8 mouse cellular contexts compared by ENCODE assay signal in genomic region chr11:117618214-117618613, GRCm38 (mm10). TPM values are rescaled to one million over a fixed set of nuclear protein-coding genes. Genes with fewer than 3 reads are reported as not detected.
A peak's percentile ranks its signal among the peaks of the same experiment; 100 is the strongest.
DNase-seq lines count a peak whose midpoint lies in the region; ATAC-seq lines count a peak whose summit lies in the region.

No protein-coding gene starts in this region.

- no peak overlapping the region for H3K4me3 ChIP-seq in limb, embryonic 12.5 days (replicated peaks)
- peak overlapping the region; percentile 17; the same call in 1 of the 2 replicates for H3K4me3 ChIP-seq in stomach, embryonic 16.5 days (replicated peaks; ENCODE audit: low read length)

- no peak overlapping the region for H3K9ac ChIP-seq in limb, embryonic 12.5 days (replicated peaks)
- peak overlapping the region; percentile 21; the same call in 1 of the 2 replicates for H3K9ac ChIP-seq in stomach, embryonic 16.5 days (ENCODE audit: low read length)

- no peaks in the 10 kb centered on the region for H3K36me3 ChIP-seq in limb, embryonic 12.5 days
- no peaks in the 10 kb centered on the region for H3K36me3 ChIP-seq in stomach, embryonic 16.5 days (ENCODE audit: control insufficient read depth, insufficient read depth, low read length)

- WGBS in limb, embryonic 12.5 days, result 21% methylated on average over 3 of the region's 3 CpGs
- 11% methylated on average over 3 of the region's 3 CpGs for WGBS in stomach, embryonic 16.5 days

- no peaks in the 10 kb centered on the region for H3K9me3 ChIP-seq in limb, embryonic 12.5 days
- H3K9me3 ChIP-seq in stomach, embryonic 16.5 days (replicated peaks; ENCODE audit: control insufficient read depth, low read length), result no peaks in the 10 kb centered on the region

- peaks cover 44% of the 10 kb centered on the region for H3K27me3 ChIP-seq in limb, embryonic 12.5 days
- H3K27me3 ChIP-seq in stomach, embryonic 16.5 days (ENCODE audit: control insufficient read depth, insufficient read depth, low read length), result peaks cover 9% of the 10 kb centered on the region

- H3K4me2 ChIP-seq in limb, embryonic 12.5 days, result peak overlapping the region; percentile 45
- peak overlapping the region; percentile 51; the same call in 1 of the 2 replicates for H3K4me2 ChIP-seq in stomach, embryonic 16.5 days (ENCODE audit: low read depth, low read length)

- no peak for ATAC-seq in limb, embryonic 12.5 days (ENCODE audit: insufficient number of reproducible peaks, insufficient read depth, low FRiP score, low TSS enrichment, low read depth)
- peak; percentile 71; the same call in 1 of the 2 replicates for ATAC-seq in stomach, embryonic 16.5 days (ENCODE audit: insufficient read depth, low FRiP score)
- no peak for ATAC-seq in granulocyte monocyte progenitor cell, adult 5-6 weeks (replicated peaks; ENCODE audit: poor library complexity, severe bottlenecking)

- DNase-seq in embryo, embryonic 10.5 days (ENCODE audit: low spot score), result peak; percentile 63
- DNase-seq in embryo, embryonic 9.5 days (ENCODE audit: extremely low spot score), result no peak
- peak; percentile 67 for DNase-seq in lung, postnatal 36 days
- no peak for DNase-seq in lung, postnatal 14 days
- no peak for DNase-seq in cerebellum, postnatal 25 days

- H3K4me1 ChIP-seq in limb, embryonic 12.5 days (replicated peaks), result peaks cover 44% of the 10 kb centered on the region
- peaks cover 23% of the 10 kb centered on the region for H3K4me1 ChIP-seq in stomach, embryonic 16.5 days (ENCODE audit: control insufficient read depth, insufficient read depth, low read length)

- H3K27ac ChIP-seq in limb, embryonic 12.5 days, result peak overlapping the region; percentile 54
- peak overlapping the region; percentile 12 for H3K27ac ChIP-seq in stomach, embryonic 16.5 days (ENCODE audit: low read length)

RNA-seq across cellular contexts. Expression of gene Tnrc6c, which starts 35.9 kb away (rescaled TPM):
- polyA plus RNA-seq in limb, embryonic 12.5 days (2016; fragmentation: Nextera tagmentation; extraction: Ambion mirVana), result 20.0 and 22.6 TPM in 2 replicates
- polyA plus RNA-seq in stomach, embryonic 16.5 days (2015; fragmentation: Nextera tagmentation; extraction: Ambion mirVana), result 10.2 and 10.5 TPM in 2 replicates
- total RNA-seq in granulocyte monocyte progenitor cell, adult 5-6 weeks (2014; fragmentation: Nextera tagmentation), result 21.9 and 24.4 TPM in 2 replicates
- total RNA-seq in granulocyte monocyte progenitor cell, adult 5-6 weeks (2017), result 22.7 and 23.5 TPM in 2 replicates

Comparison
In these comparisons a context has a peak if more than half of its experiments do, and no peak if none do; other contexts are left out.
1. DNase-seq: peak in embryo, embryonic 10.5 days (single experiment) and lung, postnatal 36 days (single experiment); none in embryo, embryonic 9.5 days (single experiment), lung, postnatal 14 days (single experiment) and cerebellum, postnatal 25 days (0 of 2).